Mouse (Mus musculus): Measurements from ENCODE around the gene Lypd6b. TPM values are rescaled to one million over a fixed set of nuclear protein-coding genes. Genes with fewer than 3 reads are reported as not detected.

The Lypd6b gene
- total RNA-seq, 2 experiments from 2014 or later = 0.14 TPM; not detected in 1

DNA sequence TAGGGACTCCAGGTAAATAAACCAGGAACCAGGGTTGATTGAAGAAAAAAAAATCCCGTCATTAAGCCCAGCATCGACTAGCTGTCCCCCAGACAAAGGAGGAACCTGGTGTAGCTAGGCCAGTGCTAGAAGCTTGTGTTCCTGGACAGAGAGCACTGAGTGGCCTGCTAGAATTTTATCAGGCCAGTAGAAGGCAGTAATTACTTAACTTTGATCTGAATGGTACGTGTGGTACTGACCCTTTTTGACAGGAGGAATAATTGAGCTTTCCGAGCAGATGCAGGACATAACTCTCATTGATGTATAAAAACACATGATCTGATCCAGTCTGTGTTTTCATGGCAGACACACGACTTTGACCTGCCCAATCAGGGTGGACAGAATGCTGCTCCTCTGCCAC lies 154.6 kb downstream of the Lypd6b start:
- DNase-seq = no peak

- no peak for DNase-seq
These were observed 164.2 kb downstream of the Lypd6b start for GRCm38 (mm10) chr2:49951681-49952080.

DNA sequence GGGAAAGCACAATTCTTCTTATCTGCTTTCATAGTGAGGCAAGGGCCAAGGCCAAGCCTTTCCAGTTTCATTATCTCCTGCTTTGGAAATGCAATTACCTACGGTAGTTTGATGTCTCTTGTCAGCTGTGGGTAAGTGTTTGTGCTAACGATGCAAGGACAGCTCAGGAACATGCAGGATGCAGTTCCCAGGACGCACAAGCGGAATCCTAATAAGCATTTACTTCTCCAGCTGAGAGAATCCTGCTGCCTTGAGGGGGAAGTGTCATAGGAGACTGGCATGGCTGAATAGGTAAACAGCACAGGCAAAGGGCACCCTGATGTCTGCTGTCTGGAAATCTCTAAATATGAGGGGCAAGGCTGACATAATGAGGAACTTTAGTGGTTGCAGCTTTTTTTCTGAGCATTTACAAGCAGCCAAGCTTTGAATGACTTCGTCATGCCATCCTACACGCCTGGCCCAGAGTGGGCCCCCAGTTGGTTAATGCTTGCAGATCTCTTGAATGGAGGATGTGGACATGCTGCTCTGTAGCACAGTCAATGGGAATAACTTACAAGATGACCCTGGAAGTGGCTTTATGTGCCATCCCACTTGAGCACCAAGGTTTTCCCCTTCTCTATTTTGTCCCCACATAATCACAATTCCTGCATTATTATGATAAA lies 165.3 kb downstream of the Lypd6b start:
- DNase-seq = no peak

GRCm38 (mm10) chr2:49957449-49957848 lies 170.0 kb downstream of the Lypd6b start:
- no peak for DNase-seq

GRCm38 (mm10) chr2:49961991-49962390 lies 174.5 kb downstream of the Lypd6b start:
- no peak for DNase-seq

- no peak for DNase-seq
These were observed 177.4 kb downstream of the Lypd6b start for GRCm38 (mm10) chr2:49964899-49965298.

DNA sequence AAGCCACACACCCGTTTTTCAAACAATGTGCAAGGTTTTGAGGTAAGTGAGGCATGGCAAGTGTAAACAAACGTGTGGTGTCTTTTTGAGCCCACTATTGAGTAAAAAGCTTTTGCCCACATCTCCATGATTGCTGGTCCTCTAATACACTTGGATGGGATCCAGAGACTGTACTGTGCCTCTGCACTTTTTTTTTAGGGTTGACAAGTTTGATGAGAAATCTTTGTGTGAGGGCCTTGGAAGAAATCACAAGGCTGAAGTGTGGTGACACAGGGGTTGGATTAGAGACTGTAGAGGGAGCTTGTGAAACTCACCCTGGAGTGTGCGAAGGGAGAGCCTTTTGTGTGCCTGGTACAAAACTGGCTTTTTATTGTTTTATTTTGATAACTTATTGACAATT lies 180.3 kb downstream of the Lypd6b start:
- DNase-seq = no peak

DNA sequence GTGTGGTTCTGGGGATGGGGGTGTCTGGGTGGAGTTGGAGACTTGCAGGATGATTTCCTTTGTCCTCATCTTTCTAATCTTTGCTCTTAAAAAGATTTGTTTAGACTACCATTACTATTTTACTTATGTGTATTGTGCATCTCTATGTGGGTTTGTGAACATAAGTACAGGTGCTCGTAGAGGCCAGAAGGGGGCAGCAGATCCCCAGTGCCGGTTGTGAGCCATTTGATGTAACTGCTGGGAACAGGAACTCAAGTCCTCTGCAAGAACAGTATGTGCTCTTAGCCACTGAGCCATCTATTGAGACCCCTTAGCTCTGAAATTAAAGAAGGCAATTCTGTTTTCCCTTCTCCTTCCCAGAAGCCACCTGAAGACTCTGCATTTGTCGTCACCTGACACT lies 183.5 kb downstream of the Lypd6b start:
- DNase-seq = no peak

DNA sequence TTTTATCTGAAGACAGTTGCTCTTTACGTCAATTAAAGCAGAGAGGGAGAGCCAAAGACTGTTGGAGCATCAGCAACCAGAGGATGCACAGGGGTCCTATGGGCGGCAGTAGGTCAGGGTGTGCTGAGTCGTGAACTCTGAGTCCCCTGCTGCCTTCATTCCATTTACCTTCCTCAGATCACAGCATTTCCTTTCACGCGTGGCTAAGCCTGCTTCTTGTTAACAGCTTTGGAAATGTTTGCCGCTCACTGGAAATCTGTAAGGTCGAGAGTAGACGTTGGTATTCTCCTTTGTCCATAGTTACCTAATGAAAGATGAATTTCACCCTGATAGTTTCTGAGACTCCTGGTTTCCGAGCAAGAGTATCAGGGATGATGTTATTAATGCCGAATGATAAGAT lies 191.1 kb downstream of the Lypd6b start:
- no peak for DNase-seq

DNA sequence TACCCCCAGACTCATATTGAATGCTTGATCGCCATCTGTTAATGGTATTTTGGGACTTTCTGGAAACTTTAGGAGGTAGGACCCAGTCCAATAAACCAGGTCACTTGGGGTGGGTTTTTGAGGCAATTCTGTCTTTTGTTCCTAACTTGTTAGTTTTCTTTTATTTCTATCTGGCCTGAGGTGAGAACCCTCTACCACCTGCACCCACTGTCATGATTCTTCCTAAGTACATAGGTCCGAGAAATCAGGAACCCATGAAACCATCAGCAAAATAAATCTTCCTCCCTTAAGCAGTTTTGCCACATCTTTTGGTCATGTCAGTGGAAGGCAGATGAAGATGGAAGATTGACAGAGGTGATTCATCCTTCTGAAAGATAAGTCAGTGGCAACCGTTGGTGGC lies 192.5 kb downstream of the Lypd6b start:
- no peak for DNase-seq

DNA sequence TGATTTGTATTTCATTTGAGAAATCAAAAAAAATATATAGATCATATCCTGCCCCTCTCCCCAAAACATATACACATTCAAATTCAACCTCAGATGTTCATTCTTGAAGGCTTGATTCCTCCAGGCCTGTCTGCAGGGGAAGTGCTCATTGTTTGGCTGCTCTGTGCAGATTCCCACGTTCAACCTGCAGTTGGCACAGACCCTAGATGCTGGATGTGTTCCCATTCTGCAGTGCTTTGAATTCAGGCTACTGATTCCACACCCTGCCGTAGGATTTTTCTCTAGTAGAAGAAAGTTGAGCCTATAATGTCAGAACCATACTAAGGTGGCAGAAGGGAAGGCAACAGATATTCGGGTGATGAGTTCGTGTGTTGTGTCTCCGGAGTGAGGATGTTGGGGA lies 195.5 kb downstream of the Lypd6b start:
- no peak for DNase-seq

- no peak for DNase-seq
These were observed 197.3 kb downstream of the Lypd6b start for GRCm38 (mm10) chr2:49984780-49985179.

DNA sequence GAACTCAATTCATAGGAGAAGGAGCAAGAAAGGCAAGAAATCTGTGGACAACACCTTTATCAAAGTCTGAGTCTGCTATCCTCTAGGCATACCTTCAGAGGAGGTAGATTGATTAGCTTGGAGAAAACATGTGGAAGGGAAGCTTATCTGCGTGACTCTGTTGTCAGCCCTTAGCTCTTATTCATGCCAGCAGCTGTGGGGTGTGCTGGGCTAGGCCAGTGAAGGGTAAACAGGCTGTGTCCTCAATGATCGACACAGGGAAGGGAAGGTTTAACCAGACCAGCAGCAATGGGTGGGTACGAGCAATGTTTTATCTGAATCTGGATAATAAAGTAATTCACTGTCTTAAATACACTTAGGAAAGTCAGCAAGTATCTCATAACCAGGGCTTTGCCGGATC lies 208.4 kb downstream of the Lypd6b start:
- DNase-seq = no peak

GRCm38 (mm10) chr2:49997216-49997615 lies 209.7 kb downstream of the Lypd6b start:
- DNase-seq = no peak

Other genes with a start within 250 kb of the Lypd6b start
- 1 to 10 TPM; 1.1 to 1.5 TPM for gene Kif5c, start 168.4 kb upstream of the Lypd6b start, total RNA-seq (2021)

All from gastrocnemius, postnatal 10 days (tissue).